Mouse (Mus musculus): ENCODE measurements around the gene Aph1a. TPM values are rescaled to one million over a fixed set of nuclear protein-coding genes. Genes with fewer than 3 reads are reported as not detected.

Gene Aph1a
- polyA plus RNA-seq, 2 experiments, result 35.8 to 116 TPM

- no peak for ATAC-seq (ENCODE audit: low FRiP score, low read depth)
- no peaks in the 10 kb centered on the region for H3K9me3 ChIP-seq (ENCODE audit: control insufficient read depth, low read length)
- no peak for TF ChIP-seq POLR2A (IDR thresholded peaks at IDR 0.05; ENCODE audit: borderline replicate concordance, extremely low read depth, insufficient read depth, insufficient read length)
These were observed 30.4 kb downstream of the Aph1a start for GRCm38 (mm10) chr3:95924185-95924584.

GRCm38 (mm10) chr3:95925087-95925486 is 31.3 kb downstream of the Aph1a start:
- TF ChIP-seq POLR2A (IDR thresholded peaks at IDR 0.05; ENCODE audit: borderline replicate concordance, extremely low read depth, insufficient read depth, insufficient read length), result no peak
- no peaks in the 10 kb centered on the region for H3K4me1 ChIP-seq (ENCODE audit: control insufficient read depth, insufficient read depth, low read length)
- H3K9ac ChIP-seq (ENCODE audit: low read depth, low read length, severe bottlenecking), result no peak overlapping the region
- H3K4me3 ChIP-seq (replicated peaks; ENCODE audit: low read length), result no peak overlapping the region
- H3K27ac ChIP-seq (replicated peaks; ENCODE audit: low read depth, low read length), result no peak overlapping the region
- DNase-seq (ENCODE audit: low spot score) (no peak), ATAC-seq (ENCODE audit: low FRiP score, low read depth) (no peak)
- H3K36me3 ChIP-seq (ENCODE audit: control insufficient read depth, insufficient read depth, low read length), result no peaks in the 10 kb centered on the region
- no peaks in the 10 kb centered on the region for H3K9me3 ChIP-seq (ENCODE audit: control insufficient read depth, low read length)
- WGBS, result 83% methylated on average over 5 of the region's 5 CpGs
- H3K27me3 ChIP-seq (ENCODE audit: control insufficient read depth, insufficient read depth, low read length), result no peaks in the 10 kb centered on the region
- H3K4me2 ChIP-seq (replicated peaks; ENCODE audit: low read depth, low read length, severe bottlenecking), result no peak overlapping the region

More at GRCm38 (mm10) chr3:95924185-95924584, 30.4 kb downstream of the Aph1a start:
- H3K27me3 ChIP-seq (ENCODE audit: control insufficient read depth, insufficient read depth, low read length), result no peaks in the 10 kb centered on the region
- H3K4me1 ChIP-seq (ENCODE audit: control insufficient read depth, insufficient read depth, low read length), result no peaks in the 10 kb centered on the region
- no peak overlapping the region for H3K9ac ChIP-seq (ENCODE audit: low read depth, low read length, severe bottlenecking)
- H3K4me3 ChIP-seq (replicated peaks; ENCODE audit: low read length), result no peak overlapping the region
- no peaks in the 10 kb centered on the region for H3K36me3 ChIP-seq (ENCODE audit: control insufficient read depth, insufficient read depth, low read length)
- H3K4me2 ChIP-seq (replicated peaks; ENCODE audit: low read depth, low read length, severe bottlenecking), result no peak overlapping the region
- no peak for DNase-seq (ENCODE audit: low spot score)
- no peak overlapping the region for H3K27ac ChIP-seq (replicated peaks; ENCODE audit: low read depth, low read length)
- WGBS, result 74% methylated on average over 4 of the region's 4 CpGs

GRCm38 (mm10) chr3:95928261-95928657 is 34.5 kb downstream of the Aph1a start:
- H3K4me1 ChIP-seq (ENCODE audit: control insufficient read depth, insufficient read depth, low read length), result 0 out of 2 replicates have a peak, but pooled peaks cover 6% of the 10 kb centered on the region
- WGBS, result 70% methylated on average over 6 of the region's 6 CpGs
- H3K4me2 ChIP-seq (replicated peaks; ENCODE audit: low read depth, low read length, severe bottlenecking), result peak overlapping the region; percentile 63
- H3K27me3 ChIP-seq (ENCODE audit: control insufficient read depth, insufficient read depth, low read length), result no peaks in the 10 kb centered on the region
- H3K9me3 ChIP-seq (ENCODE audit: control insufficient read depth, low read length), result no peaks in the 10 kb centered on the region
- no peak for TF ChIP-seq POLR2A (IDR thresholded peaks at IDR 0.05; ENCODE audit: borderline replicate concordance, extremely low read depth, insufficient read depth, insufficient read length)
- ATAC-seq (ENCODE audit: low FRiP score, low read depth), result no peak
- H3K36me3 ChIP-seq (ENCODE audit: control insufficient read depth, insufficient read depth, low read length), result no peaks in the 10 kb centered on the region
- peak overlapping the region; percentile 56 for H3K27ac ChIP-seq (replicated peaks; ENCODE audit: low read depth, low read length)
- peak overlapping the region; percentile 90 for H3K4me3 ChIP-seq (replicated peaks; ENCODE audit: low read length)
- no peak for DNase-seq (ENCODE audit: low spot score)
- H3K9ac ChIP-seq (ENCODE audit: low read depth, low read length, severe bottlenecking), result peak overlapping the region; percentile 61; the same call in 1 of the 2 replicates

- peak within 1 kb of the TSS; percentile 63 for H3K4me2 ChIP-seq (replicated peaks; ENCODE audit: low read depth, low read length, severe bottlenecking)
- DNase-seq (ENCODE audit: low spot score), result peak; percentile 100
- H3K27me3 ChIP-seq (ENCODE audit: control insufficient read depth, insufficient read depth, low read length), result no peaks in the 10 kb centered on the region
- peak within 1 kb of the TSS; percentile 90 for H3K4me3 ChIP-seq (replicated peaks; ENCODE audit: low read length)
- H3K9ac ChIP-seq (ENCODE audit: low read depth, low read length, severe bottlenecking), result peak within 1 kb of the TSS; percentile 98
- peak; percentile 99 for ATAC-seq (ENCODE audit: low FRiP score, low read depth)
- H3K9me3 ChIP-seq (ENCODE audit: control insufficient read depth, low read length), result no peaks in the 10 kb centered on the region
- 0 out of 2 replicates have a peak, but pooled peaks cover 6% of the 10 kb centered on the region for H3K4me1 ChIP-seq (ENCODE audit: control insufficient read depth, insufficient read depth, low read length)
- WGBS, result under 1% methylated on average over 48 of the region's 49 CpGs
- peaks cover 5% of the 10 kb centered on the region for H3K36me3 ChIP-seq (ENCODE audit: control insufficient read depth, insufficient read depth, low read length)
- TF ChIP-seq POLR2A (IDR thresholded peaks at IDR 0.05; ENCODE audit: borderline replicate concordance, extremely low read depth, insufficient read depth, insufficient read length), result no peak
- H3K27ac ChIP-seq (replicated peaks; ENCODE audit: low read depth, low read length), result peak within 1 kb of the TSS; percentile 96
These were observed 35.1 kb downstream of the Aph1a start, which contains the start of gene Anp32e for GRCm38 (mm10) chr3:95928658-95929503. TSS of gene Anp32e (plus strand) at chr3:95929246.

DNA sequence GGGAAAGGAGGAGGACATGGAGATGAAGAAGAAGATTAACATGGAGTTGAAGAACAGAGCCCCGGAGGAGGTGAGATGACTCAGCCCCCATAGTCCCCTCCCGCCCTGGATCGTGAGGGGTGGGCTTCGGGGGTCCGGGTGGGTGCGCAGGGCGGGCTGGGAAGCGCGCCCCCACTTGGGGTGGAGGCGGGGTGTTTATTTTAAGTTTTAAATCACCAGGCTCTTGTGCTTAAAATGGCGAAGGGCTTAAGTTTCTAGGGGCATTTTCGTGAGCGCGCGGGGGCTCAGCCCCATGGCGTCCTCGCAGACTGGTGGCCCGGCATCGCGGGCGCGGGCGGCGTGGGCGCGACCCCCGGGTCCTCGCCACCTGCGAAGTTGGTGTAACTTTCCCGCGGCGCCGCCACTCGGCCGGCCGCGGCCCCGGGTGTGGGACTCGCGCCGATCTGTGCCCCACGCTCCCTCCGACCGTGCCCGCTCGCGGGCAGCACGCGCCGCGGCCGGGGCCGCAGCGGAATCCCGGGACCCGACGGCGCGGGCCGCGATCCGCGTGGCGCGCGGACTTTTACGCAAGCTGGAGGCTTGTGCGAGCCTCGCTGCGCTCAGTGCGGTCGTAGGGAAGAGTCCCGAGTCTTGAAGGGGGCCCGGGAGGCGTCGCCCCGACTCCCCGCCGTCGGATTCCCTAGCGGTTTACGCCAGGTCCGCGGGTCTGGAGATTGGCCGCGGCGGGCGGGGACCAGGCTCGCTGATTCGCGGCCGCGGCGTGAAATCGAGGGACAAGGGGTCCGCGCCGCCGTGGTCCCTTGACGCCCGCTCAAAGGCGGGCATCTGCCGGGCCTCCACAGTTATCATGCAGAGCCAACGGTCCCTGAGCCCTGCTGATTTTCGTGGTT is 36.1 kb downstream of the Aph1a start:
- peaks cover 15% of the 10 kb centered on the region for H3K36me3 ChIP-seq (ENCODE audit: control insufficient read depth, insufficient read depth, low read length)
- H3K9ac ChIP-seq (ENCODE audit: low read depth, low read length, severe bottlenecking), result peak overlapping the region; percentile 98
- peak; percentile 27 for ATAC-seq (ENCODE audit: low FRiP score, low read depth)
- 0 out of 2 replicates have a peak, but pooled peaks cover 6% of the 10 kb centered on the region for H3K4me1 ChIP-seq (ENCODE audit: control insufficient read depth, insufficient read depth, low read length)
- H3K4me2 ChIP-seq (replicated peaks; ENCODE audit: low read depth, low read length, severe bottlenecking), result peak overlapping the region; percentile 54
- DNase-seq (ENCODE audit: low spot score), result peak; percentile 23
- 0 out of 2 replicates have a peak, but pooled peaks have one; percentile 19 for TF ChIP-seq POLR2A (IDR thresholded peaks at IDR 0.05; ENCODE audit: borderline replicate concordance, extremely low read depth, insufficient read depth, insufficient read length)
- H3K9me3 ChIP-seq (ENCODE audit: control insufficient read depth, low read length), result no peaks in the 10 kb centered on the region
- H3K27ac ChIP-seq (replicated peaks; ENCODE audit: low read depth, low read length), result peak overlapping the region; percentile 96
- peak overlapping the region; percentile 90 for H3K4me3 ChIP-seq (replicated peaks; ENCODE audit: low read length)
- WGBS, result 2% methylated on average over 57 of the region's 105 CpGs
- no peaks in the 10 kb centered on the region for H3K27me3 ChIP-seq (ENCODE audit: control insufficient read depth, insufficient read depth, low read length)
